Mouse (Mus musculus) embryonic facial prominence, embryonic 14.5 days (tissue): ENCODE results near the gene Prkce. TPM values are rescaled to one million over a fixed set of nuclear protein-coding genes. Genes with fewer than 3 reads are reported as not detected.

Experiments
- ATAC-seq: fragments of 200-750 bp; cut with Nextera tagmentation; 2 replicates; pipeline ENCODE4 v1.8.0; 2017; ENCODE audit warnings: low read depth, moderate number of reproducible peaks, moderate TSS enrichment
- DNase-seq: peaks from one replicate; pipeline ENCODE4 v3.0.0-alpha.2; 2015; ENCODE audit warnings: low spot score
- H3K27ac ChIP-seq: fragments of 300-500 bp; sonication (generic); replicated peaks from 2 replicates; pipeline ENCODE4 v1.5.1; 2014; ENCODE audit warnings: low read depth, mild to moderate bottlenecking, low read length, moderate library complexity
- H3K27me3 ChIP-seq: fragments of 300-500 bp; sonication (generic); replicated peaks from 2 replicates; pipeline ENCODE4 v1.6.1; 2014; ENCODE audit warnings: low read length; ENCODE audit not compliant: control insufficient read depth, insufficient read depth
- H3K36me3 ChIP-seq: fragments of 300-500 bp; sonication (generic); 2 replicates; pipeline ENCODE4 v1.6.1; 2014; ENCODE audit warnings: low read length, mixed read lengths; ENCODE audit not compliant: control insufficient read depth, insufficient read depth
- H3K4me1 ChIP-seq: fragments of 300-500 bp; sonication (generic); 2 replicates; pipeline ENCODE4 v1.6.1; 2014; ENCODE audit warnings: antibody characterized with exemption, low read length; ENCODE audit not compliant: control insufficient read depth, insufficient read depth
- H3K4me2 ChIP-seq: fragments of 300-500 bp; sonication (generic); 2 replicates; pipeline ENCODE4 v1.6.1; 2014; ENCODE audit warnings: low read depth, mild to moderate bottlenecking, low read length, moderate library complexity, mixed read lengths
- H3K4me3 ChIP-seq: fragments of 300-500 bp; sonication (generic); 2 replicates; pipeline ENCODE4 v1.5.1; 2014; ENCODE audit warnings: low read depth, mild to moderate bottlenecking, low read length
- H3K9ac ChIP-seq: fragments of 300-500 bp; sonication (generic); 2 replicates; pipeline ENCODE4 v1.6.1; 2014; ENCODE audit warnings: low read depth, mild to moderate bottlenecking, low read length, moderate library complexity, mixed read lengths
- H3K9me3 ChIP-seq: fragments of 300-500 bp; sonication (generic); 2 replicates; pipeline ENCODE4 v1.6.1; 2016; ENCODE audit warnings: low read length; ENCODE audit not compliant: control insufficient read depth
- WGBS: fragments of 180-500 bp; shearing (Covaris S2); extraction: QIAGEN DNeasy Blood & Tissue Kit; methylation state at CpG from one replicate; pipeline ENCODE4 v1.1.7; 2014; 5-methylcytosine and 5-hydroxymethylcytosine counted together
- polyA plus RNA-seq: library from polyadenylated mRNA; unstranded; fragments of >200 nt; fragmentation: Nextera tagmentation; extraction: Ambion mirVana; gene quantifications from 2 replicates; pipeline ENCODE4 v1.2.1, GENCODE M21; 2014

The Prkce gene
- polyA plus RNA-seq, 1 experiment from 2014 or later, result 9.7 TPM

- no peaks in the 10 kb centered on the region for H3K4me1 ChIP-seq
- no peak overlapping the region for H3K27ac ChIP-seq
- H3K27me3 ChIP-seq, result no peaks in the 10 kb centered on the region
- DNase-seq, result no peak
- H3K9ac ChIP-seq, result no peak overlapping the region
- no peak overlapping the region for H3K4me2 ChIP-seq
- H3K4me3 ChIP-seq, result no peak overlapping the region
- no peak for ATAC-seq
- H3K36me3 ChIP-seq, result no peaks in the 10 kb centered on the region
- 94% methylated on average over 1 of the region's 1 CpGs for WGBS
- no peaks in the 10 kb centered on the region for H3K9me3 ChIP-seq
These were observed 268.0 kb downstream of the Prkce start for GRCm38 (mm10) chr17:86435570-86435969.

GRCm38 (mm10) chr17:86435984-86436383 is 268.4 kb downstream of the Prkce start:
- H3K27me3 ChIP-seq, result no peaks in the 10 kb centered on the region
- ATAC-seq (peak; percentile 26; the same call in 1 of the 2 replicates), DNase-seq (no peak)
- H3K4me3 ChIP-seq, result no peak overlapping the region
- H3K9ac ChIP-seq, result no peak overlapping the region
- no peak overlapping the region for H3K4me2 ChIP-seq
- H3K9me3 ChIP-seq, result no peaks in the 10 kb centered on the region
- WGBS, result 100% methylated on average over 2 of the region's 2 CpGs
- no peak overlapping the region for H3K27ac ChIP-seq
- no peaks in the 10 kb centered on the region for H3K36me3 ChIP-seq
- H3K4me1 ChIP-seq, result no peaks in the 10 kb centered on the region

- H3K36me3 ChIP-seq, result no peaks in the 10 kb centered on the region
- WGBS, result 86% methylated on average over 12 of the region's 12 CpGs
- H3K4me2 ChIP-seq, result no peak overlapping the region
- H3K4me1 ChIP-seq, result no peaks in the 10 kb centered on the region
- ATAC-seq, result no peak
- no peak for DNase-seq
- H3K27ac ChIP-seq, result no peak overlapping the region
- no peaks in the 10 kb centered on the region for H3K27me3 ChIP-seq
- no peaks in the 10 kb centered on the region for H3K9me3 ChIP-seq
- H3K4me3 ChIP-seq, result no peak overlapping the region
- H3K9ac ChIP-seq, result no peak overlapping the region
These were observed 269.2 kb downstream of the Prkce start for GRCm38 (mm10) chr17:86436583-86437370.

- 71% methylated on average over 20 of the region's 20 CpGs for WGBS
- Histone ChIP-seq H3K36me3 (no peaks in the 10 kb centered on the region), H3K9ac (no peak overlapping the region), H3K4me1 (no peaks in the 10 kb centered on the region), H3K27ac (no peak overlapping the region), H3K4me2 (no peak overlapping the region), H3K4me3 (no peak overlapping the region), H3K9me3 (no peaks in the 10 kb centered on the region), H3K27me3 (no peaks in the 10 kb centered on the region)
- ATAC-seq (no peak), DNase-seq (no peak)
These were observed 270.1 kb downstream of the Prkce start for GRCm38 (mm10) chr17:86437516-86438277.

- Histone ChIP-seq H3K27ac (no peak overlapping the region), H3K4me2 (no peak overlapping the region), H3K9me3 (no peaks in the 10 kb centered on the region), H3K4me1 (no peaks in the 10 kb centered on the region), H3K9ac (no peak overlapping the region), H3K36me3 (no peaks in the 10 kb centered on the region), H3K27me3 (no peaks in the 10 kb centered on the region), H3K4me3 (no peak overlapping the region)
- 88% methylated on average over 3 of the region's 3 CpGs for WGBS
- no peak for ATAC-seq
- DNase-seq, result no peak
These were observed 270.7 kb downstream of the Prkce start for GRCm38 (mm10) chr17:86438278-86438661.

- no peak overlapping the region for H3K9ac ChIP-seq
- no peaks in the 10 kb centered on the region for H3K36me3 ChIP-seq
- H3K4me2 ChIP-seq, result no peak overlapping the region
- 86% methylated on average over 5 of the region's 5 CpGs for WGBS
- H3K27ac ChIP-seq, result no peak overlapping the region
- no peaks in the 10 kb centered on the region for H3K9me3 ChIP-seq
- no peak overlapping the region for H3K4me3 ChIP-seq
- no peaks in the 10 kb centered on the region for H3K4me1 ChIP-seq
- no peak for ATAC-seq
- H3K27me3 ChIP-seq, result no peaks in the 10 kb centered on the region
- DNase-seq, result no peak
These were observed 271.2 kb downstream of the Prkce start for GRCm38 (mm10) chr17:86438763-86439162.

GRCm38 (mm10) chr17:86441098-86441497 is 273.5 kb downstream of the Prkce start:
- H3K4me3 ChIP-seq, result no peak overlapping the region
- no peaks in the 10 kb centered on the region for H3K9me3 ChIP-seq
- H3K9ac ChIP-seq, result no peak overlapping the region
- no peak overlapping the region for H3K27ac ChIP-seq
- ATAC-seq (no peak), DNase-seq (no peak)
- whole genome bisulfite sequencing, result 88% methylated on average over 7 of the region's 7 CpGs
- H3K4me1 ChIP-seq, result peaks cover 10% of the 10 kb centered on the region; the same call in 1 of the 2 replicates
- no peaks in the 10 kb centered on the region for H3K36me3 ChIP-seq
- H3K4me2 ChIP-seq, result no peak overlapping the region
- H3K27me3 ChIP-seq, result no peaks in the 10 kb centered on the region

GRCm38 (mm10) chr17:86443886-86444285 is 276.3 kb downstream of the Prkce start:
- Histone ChIP-seq H3K9me3 (0 out of 2 replicates have a peak, but pooled peaks cover 9% of the 10 kb centered on the region), H3K4me1 (peaks cover 10% of the 10 kb centered on the region; the same call in 1 of the 2 replicates), H3K36me3 (no peaks in the 10 kb centered on the region), H3K4me2 (no peak overlapping the region), H3K4me3 (no peak overlapping the region), H3K9ac (no peak overlapping the region), H3K27ac (no peak overlapping the region), H3K27me3 (no peaks in the 10 kb centered on the region)
- ATAC-seq (no peak), DNase-seq (no peak)
- 78% methylated on average over 7 of the region's 7 CpGs for WGBS
